Mouse (Mus musculus) bone marrow, adult 2 months (tissue): ENCODE results near the gene Zscan2.

ENCODE experiments used
- CTCF ChIP-seq: fragments of 200-500 bp; IDR thresholded peaks from 2 replicates; pipeline ENCODE4 v1.5.1; 2011; ENCODE audit warnings: low read length, control low read depth; ENCODE audit not compliant: control insufficient read depth, insufficient read depth
- POLR2A ChIP-seq: fragments of 200-500 bp; IDR thresholded peaks from 2 replicates; pipeline ENCODE4 v1.6.1; 2011; ENCODE audit warnings: low read depth, mild to moderate bottlenecking, control low read depth, low read length, borderline replicate concordance; ENCODE audit not compliant: control insufficient read depth

DNA sequence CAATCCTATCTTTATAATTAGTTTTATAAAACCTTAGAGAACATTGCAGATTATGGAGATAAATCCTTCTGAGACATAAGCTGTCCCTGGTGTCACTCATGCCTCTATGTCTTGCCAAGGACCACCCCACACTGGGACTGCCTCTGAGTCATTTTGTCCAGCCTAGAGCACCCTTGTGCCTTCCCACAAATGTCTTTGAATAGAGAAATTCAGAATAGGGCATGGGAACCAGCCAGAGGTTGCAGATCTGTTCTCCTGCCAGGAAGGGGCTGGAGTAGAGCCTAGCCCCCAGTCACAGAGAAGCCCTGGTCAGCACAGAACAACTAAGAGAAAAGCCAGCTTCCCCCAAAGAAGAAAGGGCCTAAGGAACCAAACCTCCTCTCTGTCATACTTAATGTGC lies 5.4 kb upstream of the Zscan2 start:
- TF ChIP-seq CTCF (no peak), POLR2A (no peak)
